Mouse (Mus musculus) stomach, postnatal 0 days (tissue): ENCODE measurements around the gene Epha8. TPM values are rescaled to one million over a fixed set of nuclear protein-coding genes. Genes with fewer than 3 reads are reported as not detected.

ENCODE experiments used
- ATAC-seq: fragments of 200-750 bp; cut with Nextera tagmentation; 2 replicates; pipeline ENCODE4 v1.8.0; 2017; ENCODE audit not compliant: low FRiP score, low TSS enrichment
- DNase-seq: peaks from one replicate; pipeline ENCODE4 v3.0.0-alpha.2; 2016; ENCODE audit warnings: low spot score
- H3K27ac ChIP-seq: fragments of 300-500 bp; sonication (generic); replicated peaks from 2 replicates; pipeline ENCODE4 v1.5.1; 2014; ENCODE audit warnings: mild to moderate bottlenecking, control low read depth
- H3K27me3 ChIP-seq: fragments of 300-500 bp; sonication (generic); 2 replicates; pipeline ENCODE4 v1.6.1; 2014; ENCODE audit warnings: low read length; ENCODE audit not compliant: control insufficient read depth, insufficient read depth
- H3K36me3 ChIP-seq: fragments of 300-500 bp; sonication (generic); 2 replicates; pipeline ENCODE4 v1.6.1; 2014; ENCODE audit warnings: low read length, mixed read lengths; ENCODE audit not compliant: control insufficient read depth, insufficient read depth
- H3K4me1 ChIP-seq: fragments of 300-500 bp; sonication (generic); replicated peaks from 2 replicates; pipeline ENCODE4 v1.6.1; 2014; ENCODE audit warnings: antibody characterized with exemption; ENCODE audit not compliant: control insufficient read depth, insufficient read depth
- H3K4me2 ChIP-seq: fragments of 300-500 bp; sonication (generic); replicated peaks from 2 replicates; pipeline ENCODE4 v1.6.1; 2014; ENCODE audit warnings: low read depth, mild to moderate bottlenecking, control low read depth, moderate library complexity
- H3K4me3 ChIP-seq: fragments of 300-500 bp; sonication (generic); 2 replicates; pipeline ENCODE4 v1.5.1; 2014; ENCODE audit warnings: low read depth, low read length, control low read depth
- H3K9ac ChIP-seq: fragments of 300-500 bp; sonication (generic); 2 replicates; pipeline ENCODE4 v1.6.1; 2014; ENCODE audit warnings: mild to moderate bottlenecking, low read length, control low read depth, mixed read lengths
- H3K9me3 ChIP-seq: fragments of 300-500 bp; sonication (generic); 2 replicates; pipeline ENCODE4 v1.6.1; 2016; ENCODE audit warnings: low read length; ENCODE audit not compliant: control insufficient read depth
- CTCF ChIP-seq: IDR thresholded peaks from 2 replicates; pipeline ENCODE4 v1.5.1; 2016; ENCODE audit warnings: antibody characterized with exemption, low read depth, mild to moderate bottlenecking, moderate library complexity
- EP300 ChIP-seq: optimal IDR thresholded peaks from 2 replicates; pipeline ENCODE3; 2016; ENCODE audit warnings: antibody characterized with exemption
- WGBS: fragments of 180-500 bp; shearing (Covaris S2); extraction: QIAGEN DNeasy Blood & Tissue Kit; methylation state at CpG from one replicate; pipeline ENCODE4 v1.1.7; 2014; 5-methylcytosine and 5-hydroxymethylcytosine counted together
- polyA plus RNA-seq: library from polyadenylated mRNA; unstranded; fragments of >200 nt; fragmentation: Nextera tagmentation; extraction: Ambion mirVana; gene quantifications from 2 replicates; pipeline ENCODE4 v1.2.1, GENCODE M21; 2015

The Epha8 gene
- polyA plus RNA-seq, 1 experiment from 2014 or later = 0.11 TPM

DNA sequence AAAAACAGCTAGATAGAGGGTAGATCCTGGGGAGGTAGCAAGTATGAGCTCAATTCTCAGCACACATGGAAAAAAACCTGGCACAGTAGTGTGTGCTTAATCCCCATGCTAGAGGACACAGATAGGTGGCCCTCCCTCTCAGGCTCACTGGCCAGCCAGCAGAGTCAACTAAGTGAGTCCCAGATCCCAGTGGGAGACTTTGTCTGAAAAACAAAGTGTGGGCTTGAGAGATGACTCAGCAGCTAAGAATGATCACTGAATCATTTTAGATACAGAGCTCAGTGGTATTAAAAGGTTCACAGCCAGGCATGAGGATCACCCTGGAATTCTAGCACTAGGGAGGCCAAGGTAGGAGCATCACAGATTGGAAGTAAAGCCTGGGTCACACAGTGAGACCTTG lies 48.8 kb downstream of the Epha8 start:
- H3K4me1 ChIP-seq = no peaks in the 10 kb centered on the region
- H3K4me2 ChIP-seq = no peak overlapping the region
- TF ChIP-seq CTCF (no peak), EP300 (no peak)
- no peaks in the 10 kb centered on the region for H3K36me3 ChIP-seq
- no peak overlapping the region for H3K9ac ChIP-seq
- H3K4me3 ChIP-seq = no peak overlapping the region
- H3K27me3 ChIP-seq = no peaks in the 10 kb centered on the region
- H3K27ac ChIP-seq = no peak overlapping the region
- no peak for DNase-seq
- H3K9me3 ChIP-seq = no peaks in the 10 kb centered on the region
- no peak for ATAC-seq

DNA sequence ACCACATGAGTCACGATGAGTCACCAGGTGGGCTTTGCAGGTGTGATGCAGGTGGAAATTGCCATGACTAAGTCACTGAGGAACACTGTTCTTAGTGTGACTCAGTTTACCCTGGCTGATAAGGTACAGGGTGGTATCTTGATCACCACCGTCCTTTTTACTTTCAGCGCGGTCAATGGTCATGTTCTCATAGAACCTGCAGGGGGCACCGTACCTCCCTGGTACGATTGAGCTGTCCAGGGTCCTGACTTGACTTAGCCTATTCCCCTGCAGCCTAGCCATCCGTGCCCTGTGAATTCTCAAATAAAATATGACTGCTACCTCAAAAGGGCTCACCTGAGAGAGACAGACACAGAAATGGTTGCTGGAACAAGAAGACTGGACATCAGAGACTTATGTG lies 49.6 kb downstream of the Epha8 start:
- ATAC-seq (peak; percentile 16; the same call in 1 of the 2 replicates), DNase-seq (peak; percentile 65)
- H3K9ac ChIP-seq = no peak overlapping the region
- no peak for TF ChIP-seq EP300
- peak; percentile 90 for TF ChIP-seq CTCF
- no peaks in the 10 kb centered on the region for H3K36me3 ChIP-seq
- no peaks in the 10 kb centered on the region for H3K4me1 ChIP-seq
- 9% methylated on average over 7 of the region's 7 CpGs for WGBS
- no peaks in the 10 kb centered on the region for H3K27me3 ChIP-seq
- H3K9me3 ChIP-seq = no peaks in the 10 kb centered on the region
- no peak overlapping the region for H3K4me2 ChIP-seq
- H3K4me3 ChIP-seq = no peak overlapping the region
- H3K27ac ChIP-seq = no peak overlapping the region

DNA sequence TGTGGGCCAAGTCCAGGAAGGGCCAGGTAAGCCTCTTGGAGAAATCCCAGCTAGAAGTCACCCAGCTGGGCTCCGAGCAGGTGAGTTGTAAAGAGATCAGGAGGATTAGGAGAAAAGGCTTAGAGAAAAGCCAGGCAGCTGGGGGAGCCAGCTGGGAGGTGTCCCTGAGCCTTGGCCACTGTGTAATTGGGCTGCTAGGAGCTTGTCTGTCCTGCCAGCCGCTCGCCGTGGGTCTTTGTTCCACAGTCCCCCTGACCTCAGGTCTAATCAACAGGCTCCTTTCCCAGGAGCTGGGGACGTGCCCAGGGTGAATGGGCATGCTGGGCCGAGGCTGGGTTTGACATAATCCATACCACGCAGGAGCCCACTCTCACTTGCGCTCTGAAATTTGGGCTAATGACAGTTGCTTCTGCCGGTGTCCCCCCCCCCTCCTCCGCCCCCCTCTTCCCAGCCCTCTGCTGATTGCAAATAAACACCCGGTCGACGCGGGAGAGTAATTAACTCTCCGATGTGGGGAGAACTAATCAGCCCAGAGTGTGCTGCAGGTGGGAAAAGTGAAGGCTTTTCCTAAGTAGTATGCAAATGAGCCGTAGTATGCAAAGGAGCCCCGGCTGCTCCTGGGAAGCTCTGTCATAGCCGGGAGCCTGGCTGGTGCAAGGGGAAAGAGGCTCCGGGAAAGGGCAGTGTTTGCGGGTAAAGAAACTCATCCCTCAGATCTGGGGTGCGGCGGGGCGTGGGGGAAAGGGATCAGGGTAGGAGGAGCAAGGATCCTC lies 51.7 kb downstream of the Epha8 start:
- WGBS = 2% methylated on average over 23 of the region's 23 CpGs
- Histone ChIP-seq H3K27ac (no peak overlapping the region), H3K4me3 (no peak overlapping the region), H3K36me3 (no peaks in the 10 kb centered on the region), H3K9me3 (no peaks in the 10 kb centered on the region), H3K4me2 (no peak overlapping the region), H3K4me1 (no peaks in the 10 kb centered on the region), H3K27me3 (no peaks in the 10 kb centered on the region), H3K9ac (no peak overlapping the region)
- no peak for DNase-seq
- TF ChIP-seq EP300 (no peak), CTCF (no peak)
- ATAC-seq = no peak

DNA sequence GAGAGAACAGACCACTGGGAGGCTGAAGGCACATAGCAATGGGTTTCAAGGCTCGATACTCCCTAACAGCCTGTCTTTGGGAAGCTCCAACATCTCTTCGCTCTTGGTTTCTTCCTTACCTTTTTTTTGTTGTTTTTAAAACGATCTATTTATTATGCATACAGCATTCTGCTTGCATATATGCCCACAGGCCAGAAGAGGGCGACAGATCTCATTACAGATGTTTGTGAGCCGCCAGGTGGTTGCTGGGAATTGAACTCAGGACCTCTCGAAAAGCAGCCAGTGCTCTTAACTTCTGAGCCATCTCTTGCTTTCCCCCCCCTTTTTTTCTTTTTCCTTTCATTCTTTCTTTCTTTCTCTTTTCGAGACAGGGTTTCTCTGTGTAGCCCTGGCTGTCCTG lies 57.5 kb downstream of the Epha8 start:
- H3K27me3 ChIP-seq = no peaks in the 10 kb centered on the region
- H3K4me1 ChIP-seq = no peaks in the 10 kb centered on the region
- H3K4me2 ChIP-seq = no peak overlapping the region
- no peak overlapping the region for H3K27ac ChIP-seq
- no peak overlapping the region for H3K9ac ChIP-seq
- H3K36me3 ChIP-seq = no peaks in the 10 kb centered on the region
- no peaks in the 10 kb centered on the region for H3K9me3 ChIP-seq
- DNase-seq (no peak), ATAC-seq (no peak)
- peak; percentile 50 for TF ChIP-seq CTCF
- TF ChIP-seq EP300 = no peak
- WGBS = 60% methylated on average over 7 of the region's 7 CpGs
- H3K4me3 ChIP-seq = no peak overlapping the region

DNA sequence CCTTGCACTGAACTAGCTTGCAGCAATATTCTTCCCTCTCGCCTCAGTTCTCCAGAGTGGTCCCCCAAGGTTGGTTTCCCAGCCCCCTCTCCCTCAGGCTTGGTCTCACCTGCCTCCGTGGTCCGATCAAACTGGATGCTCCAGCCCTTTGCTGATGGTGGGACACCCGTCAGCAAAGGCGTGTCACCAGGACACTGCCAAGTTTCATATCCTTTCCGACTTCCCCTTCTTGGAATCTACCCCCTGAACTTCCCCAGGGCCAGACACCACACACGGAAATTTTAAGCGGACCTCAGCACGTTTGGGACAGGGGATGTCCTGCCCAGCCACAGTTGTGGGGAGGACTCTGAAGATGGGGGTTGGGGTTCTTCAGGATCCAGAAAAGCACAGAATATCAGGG lies 58.0 kb downstream of the Epha8 start, which contains the start of gene C1qa:
Gene C1qa, minus strand, starts transcription at position 167 of the 400 bp plus-strand sequence.
- no peak within 1 kb of the TSS for H3K27ac ChIP-seq
- H3K9ac ChIP-seq = no peak within 1 kb of the TSS
- TF ChIP-seq CTCF (no peak), EP300 (no peak)
- H3K4me1 ChIP-seq = no peaks in the 10 kb centered on the region
- no peaks in the 10 kb centered on the region for H3K36me3 ChIP-seq
- ATAC-seq (no peak; the same call in 1 of the 2 replicates), DNase-seq (no peak)
- no peak within 1 kb of the TSS for H3K4me2 ChIP-seq
- whole genome bisulfite sequencing = 47% methylated on average over 9 of the region's 9 CpGs
- H3K9me3 ChIP-seq = no peaks in the 10 kb centered on the region
- H3K4me3 ChIP-seq = peak within 1 kb of the TSS; percentile 8; the same call in 1 of the 2 replicates
- H3K27me3 ChIP-seq = no peaks in the 10 kb centered on the region

DNA sequence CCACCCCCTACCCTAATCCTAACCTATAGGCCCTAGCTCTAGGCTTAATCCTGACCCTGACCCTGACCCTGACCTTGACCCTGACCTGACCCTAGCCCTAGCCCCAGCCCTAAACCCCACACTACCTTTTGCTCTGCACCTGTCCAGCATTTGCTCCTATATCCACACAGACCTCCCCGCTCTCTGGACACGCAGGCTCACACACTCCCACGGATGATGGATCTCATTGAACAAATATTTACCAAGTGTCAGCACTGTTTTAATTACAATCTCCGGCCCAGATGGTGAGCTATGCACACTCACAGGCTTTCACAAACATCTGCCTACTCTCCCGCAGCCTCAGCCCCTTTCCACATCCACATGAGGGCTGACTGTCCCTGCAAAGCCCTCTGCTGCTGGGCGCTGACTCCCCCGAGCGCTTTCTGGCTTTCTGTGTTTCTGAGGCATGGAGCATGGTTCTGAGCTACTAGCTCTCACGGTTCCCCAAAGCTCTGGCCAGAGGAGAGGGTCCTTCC lies 58.5 kb downstream of the Epha8 start:
- H3K4me2 ChIP-seq = no peak overlapping the region
- H3K27ac ChIP-seq = no peak overlapping the region
- H3K4me1 ChIP-seq = no peaks in the 10 kb centered on the region
- no peak overlapping the region for H3K9ac ChIP-seq
- WGBS = 13% methylated on average over 9 of the region's 9 CpGs
- H3K9me3 ChIP-seq = no peaks in the 10 kb centered on the region
- no peaks in the 10 kb centered on the region for H3K36me3 ChIP-seq
- TF ChIP-seq EP300 = no peak
- TF ChIP-seq CTCF = no peak
- ATAC-seq (peak; percentile 47; the same call in 1 of the 2 replicates), DNase-seq (no peak)
- H3K4me3 ChIP-seq = peak overlapping the region; percentile 8; the same call in 1 of the 2 replicates
- H3K27me3 ChIP-seq = no peaks in the 10 kb centered on the region
